Mouse (Mus musculus): ENCODE measurements at regions not wholly inside any gene's neighbourhood (a gene's known extent, or its start where the extent isn't known, plus 50 kb on each side); places are given as distances from the start of the nearest gene placed in this dataset.
"Not testable (repeated sequence)": the region's sequence is repeated elsewhere in the genome, so short reads cannot be mapped to it uniquely, and the experiment has no call there.

- not testable (repeated sequence) for H3K27ac ChIP-seq (ENCODE audit: insufficient read depth, low read length); DNase-seq; H3K27me3 ChIP-seq (ENCODE audit: control insufficient read depth, insufficient read depth, low read length); H3K4me3 ChIP-seq (replicated peaks; ENCODE audit: insufficient read depth, low read depth, low read length); H3K4me1 ChIP-seq (ENCODE audit: control insufficient read depth, insufficient read depth, low read length)
- WGBS = no CpG with 5 or more reads among the region's 4 CpGs
These were observed 511.8 kb upstream of the Olfr1507 start for GRCm38 (mm10) chr14:53007323-53007722.

GRCm38 (mm10) chr14:53001289-53001688 lies 505.7 kb upstream of the Olfr1507 start:
- H3K4me3 ChIP-seq (replicated peaks; ENCODE audit: insufficient read depth, low read depth, low read length); H3K27me3 ChIP-seq (ENCODE audit: control insufficient read depth, insufficient read depth, low read length); DNase-seq; H3K27ac ChIP-seq (ENCODE audit: insufficient read depth, low read length); H3K4me1 ChIP-seq (ENCODE audit: control insufficient read depth, insufficient read depth, low read length): not testable (repeated sequence)
- WGBS = 96% methylated on average over 1 of the region's 1 CpGs

- not testable (repeated sequence) for H3K27ac ChIP-seq (ENCODE audit: insufficient read depth, low read length); H3K27me3 ChIP-seq (ENCODE audit: control insufficient read depth, insufficient read depth, low read length); DNase-seq; H3K4me1 ChIP-seq (ENCODE audit: control insufficient read depth, insufficient read depth, low read length); H3K4me3 ChIP-seq (replicated peaks; ENCODE audit: insufficient read depth, low read depth, low read length)
- WGBS = 23% methylated on average over 1 of the region's 4 CpGs
These were observed 496.7 kb upstream of the Olfr1507 start for GRCm38 (mm10) chr14:52992106-52992760.

- not testable (repeated sequence) for H3K27ac ChIP-seq (ENCODE audit: insufficient read depth, low read length); H3K4me3 ChIP-seq (replicated peaks; ENCODE audit: insufficient read depth, low read depth, low read length); DNase-seq; H3K27me3 ChIP-seq (ENCODE audit: control insufficient read depth, insufficient read depth, low read length); H3K4me1 ChIP-seq (ENCODE audit: control insufficient read depth, insufficient read depth, low read length)
- no CpG with 5 or more reads among the region's 3 CpGs for WGBS
These were observed 495.7 kb upstream of the Olfr1507 start for GRCm38 (mm10) chr14:52991328-52991665.

DNA sequence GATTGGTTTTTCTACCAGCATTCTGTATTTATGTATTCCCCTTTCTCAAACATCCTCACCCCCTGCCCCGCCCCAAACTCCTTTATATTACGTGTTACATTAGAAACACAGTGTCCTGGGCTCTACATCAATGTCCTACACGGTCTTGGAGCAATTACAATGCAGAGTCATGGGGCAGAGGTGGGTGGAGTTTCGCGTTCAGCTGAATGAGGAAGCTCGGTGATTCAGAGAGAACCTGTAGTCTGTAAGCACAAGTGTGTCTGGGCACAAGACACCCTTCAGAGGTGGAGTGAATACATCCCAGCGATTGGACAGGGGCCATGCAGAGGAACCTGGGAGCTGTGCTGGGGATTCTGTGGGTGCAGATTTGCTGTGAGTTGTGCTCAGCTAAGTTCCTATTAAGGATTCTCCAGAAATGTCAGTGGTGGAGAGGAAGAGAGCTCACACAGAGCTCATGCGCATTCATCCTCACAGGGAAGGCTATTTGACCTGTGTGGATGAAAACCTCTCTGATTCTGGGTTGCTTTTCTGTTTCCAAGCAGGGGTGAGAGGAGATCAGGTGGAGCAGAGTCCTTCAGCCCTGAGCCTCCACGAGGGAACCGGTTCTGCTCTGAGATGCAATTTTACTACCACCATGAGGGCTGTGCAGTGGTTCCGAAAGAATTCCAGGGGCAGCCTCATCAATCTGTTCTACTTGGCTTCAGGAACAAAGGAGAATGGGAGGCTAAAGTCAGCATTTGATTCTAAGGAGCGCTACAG lies 495.2 kb upstream of the Olfr1507 start:
- H3K4me3 ChIP-seq (replicated peaks; ENCODE audit: insufficient read depth, low read depth, low read length); H3K27me3 ChIP-seq (ENCODE audit: control insufficient read depth, insufficient read depth, low read length); H3K27ac ChIP-seq (ENCODE audit: insufficient read depth, low read length); DNase-seq; H3K4me1 ChIP-seq (ENCODE audit: control insufficient read depth, insufficient read depth, low read length): not testable (repeated sequence)
- WGBS = no CpG with 5 or more reads among the region's 12 CpGs

GRCm38 (mm10) chr14:52989940-52990339 lies 494.4 kb upstream of the Olfr1507 start:
- not testable (repeated sequence) for DNase-seq; H3K4me3 ChIP-seq (replicated peaks; ENCODE audit: insufficient read depth, low read depth, low read length); H3K27ac ChIP-seq (ENCODE audit: insufficient read depth, low read length); H3K27me3 ChIP-seq (ENCODE audit: control insufficient read depth, insufficient read depth, low read length); H3K4me1 ChIP-seq (ENCODE audit: control insufficient read depth, insufficient read depth, low read length)
- WGBS = 73% methylated on average over 1 of the region's 1 CpGs

DNA sequence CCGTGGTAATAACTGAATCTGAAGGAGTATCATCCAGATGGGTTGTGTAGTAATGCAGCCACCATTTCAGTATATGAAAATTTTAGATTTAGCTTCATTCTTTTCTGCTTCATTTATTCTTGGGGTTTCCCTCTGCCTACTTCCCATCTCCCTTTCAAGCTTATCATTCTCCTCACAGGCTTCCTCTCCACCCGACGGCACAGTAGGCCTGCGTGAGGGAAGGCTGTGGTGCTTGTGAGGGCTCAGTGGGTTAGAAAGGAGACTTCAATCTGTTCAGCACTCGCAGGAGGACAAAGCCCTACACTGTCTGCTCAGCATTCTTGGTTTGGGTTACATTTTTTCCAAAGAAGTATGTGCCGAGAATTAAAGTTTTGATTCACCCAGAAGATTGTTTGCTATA lies 493.0 kb upstream of the Olfr1507 start:
- H3K27ac ChIP-seq (ENCODE audit: insufficient read depth, low read length); H3K27me3 ChIP-seq (ENCODE audit: control insufficient read depth, insufficient read depth, low read length); H3K4me3 ChIP-seq (replicated peaks; ENCODE audit: insufficient read depth, low read depth, low read length); H3K4me1 ChIP-seq (ENCODE audit: control insufficient read depth, insufficient read depth, low read length); DNase-seq: not testable (repeated sequence)
- no CpG with 5 or more reads among the region's 6 CpGs for WGBS

- H3K27me3 ChIP-seq (ENCODE audit: control insufficient read depth, insufficient read depth, low read length); H3K4me3 ChIP-seq (replicated peaks; ENCODE audit: insufficient read depth, low read depth, low read length); H3K27ac ChIP-seq (ENCODE audit: insufficient read depth, low read length); H3K4me1 ChIP-seq (ENCODE audit: control insufficient read depth, insufficient read depth, low read length); DNase-seq: not testable (repeated sequence)
- WGBS = no CpG with 5 or more reads among the region's 12 CpGs
These were observed 476.9 kb upstream of the Olfr1507 start for GRCm38 (mm10) chr14:52972207-52973003.

GRCm38 (mm10) chr14:52962110-52962509 lies 466.6 kb upstream of the Olfr1507 start:
- H3K27ac ChIP-seq (ENCODE audit: insufficient read depth, low read length); H3K4me3 ChIP-seq (replicated peaks; ENCODE audit: insufficient read depth, low read depth, low read length); DNase-seq; H3K4me1 ChIP-seq (ENCODE audit: control insufficient read depth, insufficient read depth, low read length); H3K27me3 ChIP-seq (ENCODE audit: control insufficient read depth, insufficient read depth, low read length): not testable (repeated sequence)
- 88% methylated on average over 3 of the region's 4 CpGs for WGBS

GRCm38 (mm10) chr14:52956515-52956914 lies 461.0 kb upstream of the Olfr1507 start:
- H3K4me1 ChIP-seq (ENCODE audit: control insufficient read depth, insufficient read depth, low read length); DNase-seq; H3K27ac ChIP-seq (ENCODE audit: insufficient read depth, low read length); H3K4me3 ChIP-seq (replicated peaks; ENCODE audit: insufficient read depth, low read depth, low read length); H3K27me3 ChIP-seq (ENCODE audit: control insufficient read depth, insufficient read depth, low read length): not testable (repeated sequence)
- 83% methylated on average over 2 of the region's 2 CpGs for WGBS

- not testable (repeated sequence) for H3K27me3 ChIP-seq (ENCODE audit: control insufficient read depth, insufficient read depth, low read length); H3K4me1 ChIP-seq (ENCODE audit: control insufficient read depth, insufficient read depth, low read length); H3K4me3 ChIP-seq (replicated peaks; ENCODE audit: insufficient read depth, low read depth, low read length); H3K27ac ChIP-seq (ENCODE audit: insufficient read depth, low read length); DNase-seq
- 80% methylated on average over 1 of the region's 3 CpGs for WGBS
These were observed 449.4 kb upstream of the Olfr1507 start for GRCm38 (mm10) chr14:52944925-52945324.

DNA sequence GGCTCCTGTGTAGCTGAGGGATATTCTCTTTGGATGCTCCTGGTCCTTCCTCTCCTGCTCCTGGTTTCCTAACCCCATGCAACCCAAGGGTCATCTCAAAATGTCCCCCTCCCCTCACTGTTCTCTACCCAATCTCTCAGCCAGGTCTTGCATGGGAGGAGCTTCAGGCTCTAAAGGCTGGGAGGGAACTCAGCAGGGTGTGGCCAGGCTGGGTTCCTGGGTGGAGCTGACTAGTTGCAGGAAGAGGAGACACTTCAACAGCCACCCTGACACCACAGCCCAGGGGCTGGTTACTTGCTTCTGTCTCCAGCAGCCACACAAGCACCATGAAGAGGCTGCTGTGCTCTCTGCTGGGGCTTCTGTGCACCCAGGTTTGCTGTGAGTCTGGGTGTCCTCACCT lies 446.9 kb upstream of the Olfr1507 start:
- not testable (repeated sequence) for H3K4me3 ChIP-seq (replicated peaks; ENCODE audit: insufficient read depth, low read depth, low read length); H3K27ac ChIP-seq (ENCODE audit: insufficient read depth, low read length); H3K27me3 ChIP-seq (ENCODE audit: control insufficient read depth, insufficient read depth, low read length); H3K4me1 ChIP-seq (ENCODE audit: control insufficient read depth, insufficient read depth, low read length); DNase-seq

Data from cerebellum, adult 2 months (tissue).